Mouse (Mus musculus) heart, postnatal 0 days (tissue): Measurements from ENCODE around the gene Tapbp.
"Not testable (repeated sequence)": the region's sequence is repeated elsewhere in the genome, so short reads cannot be mapped to it uniquely, and the experiment has no call there.

Source experiments
- CTCF ChIP-seq: IDR thresholded peaks from 2 replicates; pipeline ENCODE4 v1.5.1; 2016; ENCODE audit warnings: antibody characterized with exemption, control low read depth, low read depth
- EP300 ChIP-seq: IDR thresholded peaks from 2 replicates; pipeline ENCODE4 v1.6.1; 2016; ENCODE audit warnings: antibody characterized with exemption, low read depth

GRCm38 (mm10) chr17:33952015-33952414 is 36.3 kb downstream of the Tapbp start:
- TF ChIP-seq CTCF, EP300: not testable (repeated sequence)
